Mouse (Mus musculus) bone marrow, adult 2 months (tissue): ENCODE measurements around the gene Cblc.

ENCODE experiments used
- CTCF ChIP-seq: fragments of 200-500 bp; IDR thresholded peaks from 2 replicates; pipeline ENCODE4 v1.5.1; 2011; ENCODE audit warnings: low read length, control low read depth; ENCODE audit not compliant: control insufficient read depth, insufficient read depth
- POLR2A ChIP-seq: fragments of 200-500 bp; IDR thresholded peaks from 2 replicates; pipeline ENCODE4 v1.6.1; 2011; ENCODE audit warnings: low read depth, mild to moderate bottlenecking, control low read depth, low read length, borderline replicate concordance; ENCODE audit not compliant: control insufficient read depth

DNA sequence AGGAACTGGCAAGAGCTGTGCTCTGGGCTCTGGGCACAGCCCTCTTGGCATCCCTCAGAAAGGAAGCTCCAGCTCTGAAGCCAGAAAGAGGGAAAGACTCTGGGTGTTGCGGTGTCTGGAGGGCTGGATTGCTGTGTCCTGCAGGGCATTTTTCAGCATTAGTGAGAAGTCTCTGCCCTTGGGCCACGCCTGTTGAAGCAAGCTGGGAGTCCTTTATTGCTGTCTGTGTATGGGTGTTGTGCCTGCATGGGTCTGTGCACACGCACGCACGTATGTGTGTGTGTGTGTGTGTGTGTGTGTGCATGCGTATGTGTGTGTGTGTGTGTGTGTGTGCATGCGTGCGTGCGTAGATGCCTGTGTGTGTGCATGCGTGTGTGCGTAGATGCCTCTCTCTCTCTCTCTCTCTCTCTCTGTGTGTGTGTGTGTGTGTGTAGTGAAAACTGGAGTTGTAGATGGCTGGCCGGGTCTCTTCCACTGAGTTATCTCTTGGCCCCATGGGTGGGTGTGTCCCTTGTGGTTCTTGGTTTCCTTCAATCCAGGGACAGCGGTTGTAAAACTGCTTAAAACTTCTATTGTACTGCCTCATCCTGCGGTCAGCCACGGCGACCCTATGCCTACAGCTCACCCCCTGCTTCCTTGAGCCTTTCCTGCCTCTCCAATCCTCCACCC is 60.1 kb downstream of the Cblc start:
- TF ChIP-seq CTCF (no peak), POLR2A (no peak)
